Mouse (Mus musculus): Measurements from ENCODE around the gene Vgll4. TPM values are rescaled to one million over a fixed set of nuclear protein-coding genes. Genes with fewer than 3 reads are reported as not detected.

Gene Vgll4
- polyA plus RNA-seq, 1 experiment from 2014 or later, result 75.1 TPM

DNA sequence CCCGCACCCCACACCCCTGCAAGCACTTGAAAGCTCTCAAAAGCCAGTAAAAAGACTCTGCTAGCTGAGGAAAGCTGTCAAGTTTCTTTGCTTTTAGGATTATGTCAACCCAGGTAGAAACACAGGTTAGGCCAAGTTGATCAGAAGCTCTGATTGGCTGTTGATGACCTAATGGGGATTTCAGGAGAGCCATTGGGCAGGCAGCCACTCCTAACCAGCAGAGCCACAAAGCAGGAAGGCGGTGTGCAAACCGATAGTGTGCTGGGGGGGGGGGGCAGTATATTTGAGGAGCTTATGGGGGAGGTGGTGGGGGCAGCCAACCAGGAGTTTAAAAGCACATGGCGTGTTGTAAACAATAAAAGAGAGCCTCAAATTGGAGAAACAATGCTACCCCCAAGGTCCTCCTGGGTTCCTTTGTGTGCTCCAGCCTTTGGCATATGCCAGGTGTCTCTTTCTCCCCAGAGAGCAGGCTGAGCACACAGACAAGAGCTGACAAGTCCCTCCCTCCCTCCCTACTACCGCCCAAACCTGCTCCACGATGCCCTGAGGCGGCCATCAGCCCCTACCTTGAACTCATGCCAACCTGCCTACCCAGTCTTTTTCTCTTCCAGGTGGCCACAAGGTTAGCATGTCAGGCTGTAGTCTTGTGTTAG is 18.3 kb upstream of the Vgll4 start:
- H3K36me3 ChIP-seq (ENCODE audit: control insufficient read depth, insufficient read depth, low read length), result no peaks in the 10 kb centered on the region
- H3K27me3 ChIP-seq (ENCODE audit: control insufficient read depth, insufficient read depth, low read length), result no peaks in the 10 kb centered on the region
- peak; percentile 89 for ATAC-seq (ENCODE audit: insufficient read depth, low FRiP score)
- peak overlapping the region; percentile 1; the same call in 1 of the 2 replicates for H3K9ac ChIP-seq (ENCODE audit: low read length)
- WGBS, result 56% methylated on average over 7 of the region's 7 CpGs
- no peaks in the 10 kb centered on the region for H3K4me1 ChIP-seq (ENCODE audit: control insufficient read depth, insufficient read depth, low read length)
- no peaks in the 10 kb centered on the region for H3K9me3 ChIP-seq (replicated peaks; ENCODE audit: control insufficient read depth, low read length)
- peak overlapping the region; percentile 92 for H3K27ac ChIP-seq (ENCODE audit: low read length)
- H3K4me2 ChIP-seq (ENCODE audit: low read depth, low read length), result no peak overlapping the region; the same call in 1 of the 2 replicates
- no peak overlapping the region for H3K4me3 ChIP-seq (replicated peaks; ENCODE audit: low read length)

DNA sequence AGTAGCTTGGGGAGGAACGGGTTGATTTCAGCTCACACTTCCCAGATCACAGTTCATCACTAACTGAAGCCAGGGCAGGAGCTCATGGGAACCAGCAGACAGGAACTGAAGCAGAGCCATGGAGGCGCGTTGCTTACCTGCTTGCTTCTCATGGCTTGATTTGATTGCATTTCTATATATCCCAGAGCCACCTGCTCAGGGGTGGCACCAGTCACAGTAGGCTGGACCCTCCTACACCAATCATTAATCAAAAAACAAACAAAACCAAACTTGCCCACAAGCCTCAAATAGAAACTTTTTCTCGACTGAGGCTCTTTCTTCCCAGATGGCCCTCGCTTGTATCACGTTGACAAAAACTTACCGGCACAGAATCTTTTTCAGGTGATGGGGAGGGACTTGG is 12.9 kb upstream of the Vgll4 start:
- Histone ChIP-seq H3K27ac (ENCODE audit: low read length) (peak overlapping the region; percentile 17), H3K4me2 (ENCODE audit: low read depth, low read length) (peak overlapping the region; percentile 34; the same call in 1 of the 2 replicates), H3K27me3 (ENCODE audit: control insufficient read depth, insufficient read depth, low read length) (no peaks in the 10 kb centered on the region), H3K4me1 (ENCODE audit: control insufficient read depth, insufficient read depth, low read length) (no peaks in the 10 kb centered on the region), H3K9me3 (replicated peaks; ENCODE audit: control insufficient read depth, low read length) (no peaks in the 10 kb centered on the region), H3K36me3 (ENCODE audit: control insufficient read depth, insufficient read depth, low read length) (no peaks in the 10 kb centered on the region), H3K9ac (ENCODE audit: low read length) (no peak overlapping the region), H3K4me3 (replicated peaks; ENCODE audit: low read length) (no peak overlapping the region)
- ATAC-seq (ENCODE audit: insufficient read depth, low FRiP score), result peak; percentile 59; the same call in 1 of the 2 replicates
- 51% methylated on average over 7 of the region's 7 CpGs for WGBS

DNA sequence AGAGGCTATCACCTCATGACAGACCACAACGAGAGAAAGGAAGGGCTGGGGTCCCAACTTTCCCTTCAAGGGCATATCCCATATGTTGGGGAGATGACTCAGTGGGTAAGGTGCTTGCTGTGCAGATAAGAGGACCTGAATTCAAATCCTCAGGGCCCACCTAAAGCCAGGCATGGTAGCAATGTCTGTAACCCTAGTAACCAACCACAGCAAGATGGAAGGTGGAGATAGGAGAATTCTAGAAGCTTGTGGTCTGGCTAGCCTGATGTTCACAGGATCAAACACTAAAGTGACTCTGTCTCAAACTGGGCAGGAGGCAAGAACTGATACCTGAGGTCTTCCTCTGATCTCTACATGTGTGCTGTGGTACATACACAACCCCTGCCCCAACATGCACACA is 9.9 kb upstream of the Vgll4 start:
- Histone ChIP-seq H3K4me2 (ENCODE audit: low read depth, low read length) (no peak overlapping the region), H3K36me3 (ENCODE audit: control insufficient read depth, insufficient read depth, low read length) (no peaks in the 10 kb centered on the region), H3K4me3 (replicated peaks; ENCODE audit: low read length) (no peak overlapping the region), H3K4me1 (ENCODE audit: control insufficient read depth, insufficient read depth, low read length) (no peaks in the 10 kb centered on the region), H3K9me3 (replicated peaks; ENCODE audit: control insufficient read depth, low read length) (no peaks in the 10 kb centered on the region), H3K27me3 (ENCODE audit: control insufficient read depth, insufficient read depth, low read length) (no peaks in the 10 kb centered on the region), H3K27ac (ENCODE audit: low read length) (no peak overlapping the region), H3K9ac (ENCODE audit: low read length) (no peak overlapping the region)
- WGBS, result 59% methylated on average over 1 of the region's 1 CpGs
- ATAC-seq (ENCODE audit: insufficient read depth, low FRiP score), result no peak

DNA sequence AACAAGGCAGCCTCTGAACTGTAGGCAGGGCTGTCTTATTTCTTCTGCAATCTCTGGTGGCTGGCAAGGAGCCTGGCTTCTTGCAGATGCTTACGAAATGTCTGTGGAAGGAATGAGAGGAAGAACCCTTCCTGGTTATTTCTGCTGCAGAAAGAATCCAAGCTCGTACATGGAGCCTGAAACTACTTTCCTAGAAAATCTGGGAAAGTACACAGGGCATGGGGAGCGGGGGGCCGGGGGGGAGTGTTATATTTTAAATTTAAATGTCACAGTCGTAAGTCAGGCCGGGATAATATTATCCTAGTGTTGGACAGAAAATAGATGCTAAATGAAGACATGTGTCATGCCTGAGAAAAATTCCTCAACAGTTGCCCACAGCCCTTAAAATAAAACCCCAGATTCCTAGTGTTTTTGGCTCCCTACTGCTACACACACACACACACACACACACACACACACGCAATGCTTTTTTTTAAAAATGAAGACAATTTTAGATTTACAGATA is 7.2 kb upstream of the Vgll4 start:
- H3K4me1 ChIP-seq (ENCODE audit: control insufficient read depth, insufficient read depth, low read length), result no peaks in the 10 kb centered on the region
- ATAC-seq (ENCODE audit: insufficient read depth, low FRiP score), result no peak
- H3K27me3 ChIP-seq (ENCODE audit: control insufficient read depth, insufficient read depth, low read length), result no peaks in the 10 kb centered on the region
- no peak overlapping the region for H3K27ac ChIP-seq (ENCODE audit: low read length)
- H3K9me3 ChIP-seq (replicated peaks; ENCODE audit: control insufficient read depth, low read length), result no peaks in the 10 kb centered on the region
- no peak overlapping the region for H3K9ac ChIP-seq (ENCODE audit: low read length)
- WGBS, result 71% methylated on average over 7 of the region's 7 CpGs
- H3K4me2 ChIP-seq (ENCODE audit: low read depth, low read length), result no peak overlapping the region
- H3K4me3 ChIP-seq (replicated peaks; ENCODE audit: low read length), result no peak overlapping the region
- no peaks in the 10 kb centered on the region for H3K36me3 ChIP-seq (ENCODE audit: control insufficient read depth, insufficient read depth, low read length)

DNA sequence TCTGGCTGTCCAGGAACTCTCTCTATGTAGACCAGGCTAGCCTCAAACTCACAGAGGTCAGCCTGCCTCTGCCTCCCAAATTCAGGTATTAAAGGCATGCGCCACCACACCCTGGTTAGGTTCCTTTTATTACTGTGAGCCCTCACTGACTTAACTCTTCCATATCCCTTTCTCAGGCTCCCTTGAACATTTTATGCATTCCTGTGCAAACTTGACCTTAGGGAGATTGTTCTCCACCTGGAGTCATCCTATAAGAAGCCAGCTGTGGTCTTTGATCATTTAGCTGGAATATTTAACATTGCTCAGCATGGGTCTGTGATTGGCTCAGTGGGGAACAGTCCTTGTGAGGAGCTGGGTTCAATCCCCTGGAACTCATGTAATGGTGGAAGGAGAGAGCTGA is 4.5 kb upstream of the Vgll4 start:
- Histone ChIP-seq H3K4me3 (replicated peaks; ENCODE audit: low read length) (no peak overlapping the region), H3K4me1 (ENCODE audit: control insufficient read depth, insufficient read depth, low read length) (no peaks in the 10 kb centered on the region), H3K9ac (ENCODE audit: low read length) (no peak overlapping the region), H3K27ac (ENCODE audit: low read length) (no peak overlapping the region), H3K36me3 (ENCODE audit: control insufficient read depth, insufficient read depth, low read length) (no peaks in the 10 kb centered on the region), H3K27me3 (ENCODE audit: control insufficient read depth, insufficient read depth, low read length) (no peaks in the 10 kb centered on the region), H3K9me3 (replicated peaks; ENCODE audit: control insufficient read depth, low read length) (no peaks in the 10 kb centered on the region), H3K4me2 (ENCODE audit: low read depth, low read length) (no peak overlapping the region)
- WGBS, result 88% methylated on average over 1 of the region's 1 CpGs
- ATAC-seq (ENCODE audit: insufficient read depth, low FRiP score), result no peak

DNA sequence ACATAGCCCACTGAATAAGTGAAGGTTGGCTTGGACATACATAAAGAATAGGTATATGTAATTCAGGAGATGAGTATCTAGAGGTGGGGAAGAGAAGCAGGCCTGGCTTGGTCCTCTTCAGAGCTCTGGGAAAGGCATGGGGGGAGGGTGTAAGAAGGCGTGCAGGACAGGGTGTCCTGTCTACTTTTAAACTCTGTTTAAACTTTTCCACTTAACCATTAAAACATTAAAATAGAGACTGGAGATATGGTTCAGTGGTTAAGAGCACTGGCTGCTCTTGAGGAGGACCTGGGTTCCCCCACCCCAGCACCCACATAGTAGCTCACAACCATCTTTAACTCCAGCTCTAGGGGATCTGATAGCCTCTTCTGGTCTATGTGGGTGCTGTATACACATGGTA is 3.2 kb upstream of the Vgll4 start:
- WGBS, result 55% methylated on average over 1 of the region's 1 CpGs

DNA sequence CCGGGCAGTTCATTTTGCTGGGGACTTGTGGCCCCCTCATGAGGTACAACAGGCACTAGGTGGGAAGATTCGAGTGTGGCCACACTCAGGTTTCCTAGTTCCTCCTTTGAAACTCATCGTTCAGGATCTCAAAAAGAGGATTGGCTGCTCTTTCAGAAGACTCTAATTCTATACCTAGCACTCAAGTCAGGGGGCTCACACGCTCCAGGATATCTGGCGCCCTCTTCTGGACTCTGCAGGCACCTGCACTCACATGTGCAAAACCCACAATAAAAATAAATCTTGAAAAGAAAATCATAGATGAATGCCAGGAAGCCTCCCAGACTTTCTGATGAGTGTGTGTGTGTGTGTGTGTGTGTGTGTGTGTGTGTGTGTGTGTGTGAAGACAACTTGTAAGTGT is 1.1 kb upstream of the Vgll4 start:
- Histone ChIP-seq H3K4me1 (ENCODE audit: control insufficient read depth, insufficient read depth, low read length) (no peaks in the 10 kb centered on the region), H3K4me2 (ENCODE audit: low read depth, low read length) (no peak overlapping the region), H3K27me3 (ENCODE audit: control insufficient read depth, insufficient read depth, low read length) (0 out of 2 replicates have a peak, but pooled peaks cover 5% of the 10 kb centered on the region), H3K9me3 (replicated peaks; ENCODE audit: control insufficient read depth, low read length) (no peaks in the 10 kb centered on the region), H3K36me3 (ENCODE audit: control insufficient read depth, insufficient read depth, low read length) (no peaks in the 10 kb centered on the region), H3K9ac (ENCODE audit: low read length) (no peak overlapping the region), H3K4me3 (replicated peaks; ENCODE audit: low read length) (no peak overlapping the region), H3K27ac (ENCODE audit: low read length) (peak overlapping the region; percentile 58; the same call in 1 of the 2 replicates)
- 72% methylated on average over 5 of the region's 5 CpGs for WGBS
- ATAC-seq (ENCODE audit: insufficient read depth, low FRiP score), result no peak

More for the DNA sequence above, 3.2 kb upstream of the Vgll4 start:
- Histone ChIP-seq H3K4me1 (ENCODE audit: control insufficient read depth, insufficient read depth, low read length) (no peaks in the 10 kb centered on the region), H3K4me3 (replicated peaks; ENCODE audit: low read length) (no peak overlapping the region), H3K27me3 (ENCODE audit: control insufficient read depth, insufficient read depth, low read length) (0 out of 2 replicates have a peak, but pooled peaks cover under 1% of the 10 kb centered on the region), H3K9ac (ENCODE audit: low read length) (no peak overlapping the region), H3K36me3 (ENCODE audit: control insufficient read depth, insufficient read depth, low read length) (no peaks in the 10 kb centered on the region), H3K9me3 (replicated peaks; ENCODE audit: control insufficient read depth, low read length) (no peaks in the 10 kb centered on the region), H3K27ac (ENCODE audit: low read length) (no peak overlapping the region), H3K4me2 (ENCODE audit: low read depth, low read length) (no peak overlapping the region)
- ATAC-seq (ENCODE audit: insufficient read depth, low FRiP score), result no peak

DNA sequence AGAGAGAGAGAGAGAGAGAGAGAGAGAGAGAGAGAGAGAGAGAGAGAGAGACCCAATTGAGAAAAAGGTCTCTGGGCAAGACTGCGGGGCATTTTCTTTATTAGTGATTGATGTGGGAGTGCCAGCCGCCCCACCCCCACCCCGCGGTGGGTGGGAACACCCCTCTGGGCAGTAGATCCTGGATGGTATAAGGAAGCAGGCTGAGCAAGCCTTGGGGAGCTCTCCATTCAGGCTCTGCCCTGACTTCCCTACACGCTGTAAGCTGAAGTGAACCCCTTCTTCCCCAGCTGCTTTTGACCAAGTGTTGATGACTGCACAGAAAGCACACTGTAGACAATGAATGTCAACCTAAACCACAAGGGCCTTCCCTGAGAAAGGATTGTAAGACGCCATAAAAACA is 592 bp upstream of the Vgll4 start:
- no peak overlapping the region for H3K4me3 ChIP-seq (replicated peaks; ENCODE audit: low read length)

DNA sequence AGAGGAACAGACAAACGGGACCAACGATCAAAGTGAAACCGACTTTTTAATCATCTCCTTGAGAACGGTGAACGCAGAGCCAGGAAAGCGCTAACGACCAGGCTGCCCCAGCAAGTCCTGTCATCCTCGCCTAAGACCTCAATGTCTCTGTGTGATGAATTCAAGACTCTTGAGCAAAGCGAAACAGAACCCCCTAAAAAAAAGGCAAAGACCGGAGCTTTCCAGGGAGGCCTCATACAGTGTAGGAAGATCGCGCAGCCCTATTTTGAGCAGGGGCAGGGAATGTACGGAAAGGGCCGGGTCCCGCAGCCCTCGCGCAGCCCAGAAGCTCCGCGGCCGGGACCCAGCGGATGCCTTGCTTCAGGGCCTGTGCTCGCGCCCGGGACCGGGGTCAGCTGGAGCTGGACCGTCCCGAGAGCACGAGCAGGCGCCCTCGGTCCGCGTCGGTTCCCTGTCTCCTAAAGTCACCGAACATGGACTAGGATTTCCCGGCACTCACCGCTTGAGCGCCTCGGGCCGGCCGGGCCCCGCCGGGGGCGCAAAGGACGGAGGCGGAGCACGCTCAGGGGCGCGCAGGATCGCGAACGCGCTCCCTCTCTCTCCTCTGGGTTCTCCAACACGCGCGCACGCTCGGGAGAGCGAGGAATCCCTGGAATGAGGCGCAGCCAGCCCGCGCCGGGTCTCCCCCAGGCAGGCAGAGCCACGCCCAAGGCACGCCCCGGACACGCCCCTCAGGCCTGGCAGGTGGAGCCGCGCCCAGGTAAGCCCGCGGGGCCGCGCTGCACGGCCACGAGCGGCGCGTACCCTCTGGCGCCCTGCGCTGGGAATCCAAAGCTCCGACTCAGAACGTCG is 1.2 kb downstream of the Vgll4 start:
- ATAC-seq (ENCODE audit: insufficient read depth, low FRiP score), result peak; percentile 92
- no peaks in the 10 kb centered on the region for H3K36me3 ChIP-seq (ENCODE audit: control insufficient read depth, insufficient read depth, low read length)
- H3K9me3 ChIP-seq (replicated peaks; ENCODE audit: control insufficient read depth, low read length), result no peaks in the 10 kb centered on the region
- H3K9ac ChIP-seq (ENCODE audit: low read length), result peak overlapping the region; percentile 76
- H3K4me2 ChIP-seq (ENCODE audit: low read depth, low read length), result peak overlapping the region; percentile 98
- peaks cover 5% of the 10 kb centered on the region; the same call in 1 of the 2 replicates for H3K4me1 ChIP-seq (ENCODE audit: control insufficient read depth, insufficient read depth, low read length)
- WGBS, result under 1% methylated on average over 76 of the region's 82 CpGs
- H3K27me3 ChIP-seq (ENCODE audit: control insufficient read depth, insufficient read depth, low read length), result 0 out of 2 replicates have a peak, but pooled peaks cover 5% of the 10 kb centered on the region
- H3K27ac ChIP-seq (ENCODE audit: low read length), result peak overlapping the region; percentile 91
- H3K4me3 ChIP-seq (replicated peaks; ENCODE audit: low read length), result peak overlapping the region; percentile 58

More for the DNA sequence above, 592 bp upstream of the Vgll4 start:
- no peaks in the 10 kb centered on the region for H3K4me1 ChIP-seq (ENCODE audit: control insufficient read depth, insufficient read depth, low read length)
- no peaks in the 10 kb centered on the region for H3K9me3 ChIP-seq (replicated peaks; ENCODE audit: control insufficient read depth, low read length)
- 0 out of 2 replicates have a peak, but pooled peaks cover 5% of the 10 kb centered on the region for H3K27me3 ChIP-seq (ENCODE audit: control insufficient read depth, insufficient read depth, low read length)
- ATAC-seq (ENCODE audit: insufficient read depth, low FRiP score), result peak; percentile 18; the same call in 1 of the 2 replicates
- no peaks in the 10 kb centered on the region for H3K36me3 ChIP-seq (ENCODE audit: control insufficient read depth, insufficient read depth, low read length)
- H3K4me2 ChIP-seq (ENCODE audit: low read depth, low read length), result peak overlapping the region; percentile 98
- H3K9ac ChIP-seq (ENCODE audit: low read length), result no peak overlapping the region
- 24% methylated on average over 6 of the region's 6 CpGs for WGBS
- peak overlapping the region; percentile 58 for H3K27ac ChIP-seq (ENCODE audit: low read length)

Measured in stomach, embryonic 16.5 days (tissue).